Mouse (Mus musculus) Patski (cell line): Measurements from ENCODE around the gene B4galt4. TPM values are rescaled to one million over a fixed set of nuclear protein-coding genes. Genes with fewer than 3 reads are reported as not detected.
"Not testable (repeated sequence)": the region's sequence is repeated elsewhere in the genome, so short reads cannot be mapped to it uniquely, and the experiment has no call there.

Experiments
- ATAC-seq: fragments of 100-300 bp; one replicate; pipeline ENCODE4 v1.8.0; 2021
- CTCF ChIA-PET: fragments of 350-600 bp; sonication (Branson Sonifier 250); formaldehyde crosslinking; loops from one replicate; lab custom pipeline; 2022; ENCODE audit warnings: inconsistent platforms; lab: Charles Lee
- POLR2A ChIA-PET: fragments of 350-600 bp; sonication (Branson Sonifier 250); formaldehyde crosslinking; loops from one replicate; lab custom pipeline; 2022; ENCODE audit warnings: antibody characterized with exemption, inconsistent platforms; lab: Charles Lee
- DNase-seq: peaks from one replicate; pipeline ENCODE4 v3.0.0-alpha.2; 2011; ENCODE audit warnings: low read depth, low spot score
- H3K27me3 ChIP-seq: fragments of 371-371 bp; one replicate; pipeline ENCODE4 v1.5.1; 2021
- CTCF ChIP-seq: fragments of 100-300 bp; IDR thresholded peaks from one replicate; pipeline ENCODE4 v1.5.1; 2021
- in situ Hi-C: fragments of 300-500 bp; cut with MboI; formaldehyde crosslinking; loops from 3 replicates; pipeline ENCODE4 v1.11.1; 2018; ENCODE audit warnings: low pct_unique_long_range_greater_than_20kb, mixed read lengths
- polyA plus RNA-seq: library from polyadenylated mRNA; unstranded; gene quantifications from one replicate; pipeline ENCODE4 v1.2.3, GENCODE M21; 2021

The B4galt4 gene
- polyA plus RNA-seq, 1 experiment from 2014 or later, result 13.0 TPM

DNA sequence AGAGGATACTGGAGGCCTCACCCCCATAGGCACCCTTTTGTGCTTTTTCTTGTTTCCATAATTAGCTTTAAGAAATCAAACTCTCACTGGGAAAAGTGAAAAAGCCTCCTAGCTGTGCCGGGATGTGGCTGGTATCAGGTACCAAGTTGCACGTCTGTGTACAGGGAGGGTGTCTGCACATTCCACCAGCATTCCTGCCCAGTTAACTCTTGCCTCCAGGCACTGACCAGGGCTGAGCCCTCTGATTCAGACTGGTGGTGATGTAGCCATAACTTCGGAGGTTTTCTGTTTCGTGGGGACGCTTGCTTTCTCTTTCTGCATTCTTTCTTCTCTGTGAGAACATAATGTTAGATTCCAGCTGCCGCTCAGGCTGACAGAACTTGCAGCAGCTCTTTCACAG, 51.1 kb downstream of the B4galt4 start:
- ChIA-PET CTCF (no interaction called here), POLR2A (no interaction called here)
- H3K27me3 ChIP-seq, result no peaks in the 10 kb centered on the region
- in situ Hi-C loops, result no loop called here
- ATAC-seq (no peak), DNase-seq (no peak)
- TF ChIP-seq CTCF, result no peak

DNA sequence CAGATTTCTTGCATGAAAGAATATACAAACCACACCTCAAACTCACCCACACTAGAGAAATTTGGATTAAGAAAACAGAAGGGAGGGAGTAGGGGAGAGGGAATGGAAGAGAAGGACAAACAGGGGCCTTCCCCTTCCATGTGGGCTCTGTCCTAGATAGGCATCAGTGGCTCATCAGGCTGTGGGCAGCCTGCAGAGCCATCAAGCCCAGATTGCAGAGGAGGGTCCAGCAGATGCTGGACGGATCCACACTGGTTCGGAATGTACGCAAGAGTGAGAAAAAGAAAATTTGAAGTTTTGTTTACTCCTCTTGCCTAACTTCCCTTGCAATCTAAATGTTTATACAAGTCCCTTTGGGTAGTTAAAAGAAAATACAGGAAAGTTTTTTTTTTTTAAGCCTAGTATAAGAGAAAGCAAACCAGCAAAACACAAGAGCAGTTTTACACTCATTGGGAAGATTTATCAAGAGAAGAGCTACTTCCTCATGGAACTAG, 56.9 kb downstream of the B4galt4 start:
- ChIA-PET CTCF (no interaction called here), POLR2A (no interaction called here)
- DNase-seq (no peak), ATAC-seq (no peak)
- in situ Hi-C loops, result no loop called here
- H3K27me3 ChIP-seq, result peaks cover 5% of the 10 kb centered on the region
- no peak for TF ChIP-seq CTCF

DNA sequence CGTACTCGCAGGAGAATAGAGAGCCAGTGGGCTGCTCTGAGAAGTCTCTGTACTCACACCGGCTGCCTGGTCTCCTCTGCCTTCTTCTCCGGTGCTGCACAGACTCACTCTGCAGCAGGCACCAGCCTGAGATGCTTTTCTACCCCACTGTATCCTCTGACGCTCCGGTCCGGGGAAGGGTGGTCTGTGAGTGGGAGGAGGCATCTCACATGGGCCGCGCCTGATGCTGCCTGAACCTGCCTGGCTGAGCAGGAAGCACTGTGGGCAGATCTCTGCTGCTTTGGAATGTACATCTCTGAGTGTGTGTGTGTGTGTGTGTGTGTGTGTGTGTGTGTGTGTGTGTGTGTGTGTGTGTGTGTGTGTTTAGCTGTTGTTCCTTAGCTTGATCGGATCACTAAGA, 58.0 kb downstream of the B4galt4 start, which contains the start of gene Upk1b:
Gene Upk1b, minus strand, starts transcription at position 238 of the 400 bp plus-strand sequence.
- no peak for TF ChIP-seq CTCF
- in situ Hi-C loops, result no loop called here
- CTCF ChIA-PET, result no interaction called here
- peaks cover 5% of the 10 kb centered on the region for H3K27me3 ChIP-seq
- POLR2A ChIA-PET, result no interaction called here
- ATAC-seq (no peak), DNase-seq (no peak)

DNA sequence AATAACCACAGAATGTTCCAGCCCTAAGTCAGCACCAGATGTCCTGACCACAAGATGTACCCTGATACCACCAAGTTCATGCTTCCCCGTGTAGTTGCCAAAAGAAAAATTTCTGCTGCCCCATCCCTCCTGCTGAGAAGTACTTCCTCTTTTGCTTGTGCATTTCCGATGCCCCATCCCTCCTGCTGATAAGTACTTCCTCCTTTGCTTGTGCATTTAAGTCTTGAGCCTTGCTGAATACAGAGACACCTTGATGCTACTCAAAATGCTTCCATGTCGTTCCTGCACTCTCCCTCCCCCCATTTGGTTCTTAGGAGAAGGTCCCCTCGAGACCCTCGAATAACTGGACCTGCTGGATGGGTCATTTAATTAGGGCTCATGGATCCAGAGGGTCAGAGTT, 65.7 kb downstream of the B4galt4 start:
- H3K27me3 ChIP-seq, ATAC-seq, POLR2A ChIA-PET, in situ Hi-C loops, DNase-seq, CTCF ChIA-PET: not testable (repeated sequence)

DNA sequence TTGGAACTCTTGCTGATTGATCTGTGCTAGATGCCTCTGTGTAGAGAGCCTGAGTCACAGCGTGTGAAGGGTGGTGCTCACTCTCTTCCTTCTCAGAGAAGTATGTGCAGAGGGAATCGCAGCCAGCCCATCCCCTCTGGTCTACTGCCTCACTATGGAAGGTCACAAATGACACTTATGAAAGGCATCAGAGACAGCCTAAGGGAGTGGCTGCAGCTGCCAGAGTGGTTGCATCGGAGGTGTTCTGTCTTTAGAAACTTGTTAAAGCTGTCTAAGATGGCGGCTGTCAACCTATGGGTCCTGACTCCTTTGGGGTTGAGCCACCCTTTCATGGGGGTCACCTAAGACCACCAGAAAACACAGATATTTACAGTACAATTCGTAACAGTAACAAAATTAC, 68.1 kb downstream of the B4galt4 start:
- POLR2A ChIA-PET, result no interaction called here
- CTCF ChIA-PET, result no interaction called here
- in situ Hi-C loops, result loop anchor here (10.0 kb wide), 1 partner anchor 185 kb away; no protein-coding TSS in a partner anchor

DNA sequence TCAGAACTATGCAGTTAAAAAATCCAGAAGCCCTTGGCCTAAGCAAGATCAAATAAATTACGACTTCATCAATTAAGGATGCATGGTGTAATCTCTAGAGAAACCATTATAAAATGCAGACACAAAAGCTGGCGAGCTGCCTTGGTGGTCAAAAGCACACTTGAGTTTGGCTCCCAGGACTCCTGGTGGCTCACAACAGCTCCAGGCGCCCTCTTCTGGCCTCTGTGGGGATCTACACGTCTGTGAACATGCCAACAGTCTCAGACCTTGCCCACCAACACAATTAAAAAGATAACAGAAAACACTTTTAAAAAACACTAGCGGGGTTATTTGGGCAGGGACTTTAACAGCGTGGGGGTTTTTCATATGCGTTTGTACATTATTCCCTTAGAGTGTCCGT, 70.5 kb downstream of the B4galt4 start:
- in situ Hi-C loops, result loop anchor here (10.0 kb wide), 1 partner anchor 188 kb away; no protein-coding TSS in a partner anchor

More for the DNA sequence above, 68.1 kb downstream of the B4galt4 start:
- no peak for ATAC-seq
- H3K27me3 ChIP-seq, result no peaks in the 10 kb centered on the region
- DNase-seq, result no peak
- no peak for TF ChIP-seq CTCF

More for the DNA sequence above, 70.5 kb downstream of the B4galt4 start:
- no peak for DNase-seq
- peak; percentile 76 for ATAC-seq
- POLR2A ChIA-PET, result no interaction called here
- TF ChIP-seq CTCF, result peak; percentile 88
- no peaks in the 10 kb centered on the region for H3K27me3 ChIP-seq
- CTCF ChIA-PET, result interaction anchor here (1.0 to 1.4 kb wide), 2 partner anchors 179 to 182 kb away, joined by 4 to 5 read pairs; no protein-coding TSS in a partner anchor

Other genes starting within 250 kb of the B4galt4 start
- gene Timmdc1, start 219.6 kb upstream of the B4galt4 start, polyA plus RNA-seq, result 44.5 TPM
- 48.0 TPM for gene Poglut1, start 192.0 kb upstream of the B4galt4 start, polyA plus RNA-seq
- gene Tmem39a, start 183.6 kb upstream of the B4galt4 start, polyA plus RNA-seq, result 40.8 TPM
- 0.24 TPM for gene Arhgap31, start 29.0 kb upstream of the B4galt4 start, polyA plus RNA-seq
- not detected for gene Upk1b, start 58.1 kb downstream of the B4galt4 start, polyA plus RNA-seq
- not detected for gene 4930435E12Rik, start 86.5 kb downstream of the B4galt4 start, polyA plus RNA-seq
- gene Igsf11, start 150.4 kb downstream of the B4galt4 start, polyA plus RNA-seq, result 21.0 TPM